Mouse (Mus musculus) MEL (cell line): ENCODE measurements around the gene Yipf7.

Experiments used
- ETS1 ChIP-seq: IDR thresholded peaks from 2 replicates; pipeline ENCODE4 v1.6.1; 2012; ENCODE audit warnings: low read depth, mild to moderate bottlenecking, inconsistent platforms, low read length, improper control_type of control experiment, moderate library complexity
- MAFK ChIP-seq: IDR thresholded peaks from 2 replicates; pipeline ENCODE4 v1.6.1; 2011; ENCODE audit warnings: low read depth, mild to moderate bottlenecking, low read length, improper control_type of control experiment, borderline replicate concordance
- MAX ChIP-seq: IDR thresholded peaks from 2 replicates; pipeline ENCODE4 v1.6.1; 2011; ENCODE audit warnings: low read length, improper control_type of control experiment
- MYB ChIP-seq: IDR thresholded peaks from 2 replicates; pipeline ENCODE4 v1.6.1; 2011; ENCODE audit warnings: mild to moderate bottlenecking, low read depth, low read length, improper control_type of control experiment

GRCm38 (mm10) chr5:69557404-69557935, 15.0 kb upstream of the Yipf7 start:
- no peak for TF ChIP-seq MAX
- TF ChIP-seq MAFK, result no peak
- no peak for TF ChIP-seq ETS1
- TF ChIP-seq MYB, result no peak
